Mouse (Mus musculus) midbrain, embryonic 16.5 days (tissue): ENCODE results near the gene Pigq. TPM values are rescaled to one million over a fixed set of nuclear protein-coding genes. Genes with fewer than 3 reads are reported as not detected.

Source experiments
- ATAC-seq: fragments of 200-750 bp; cut with Nextera tagmentation; 2 replicates; pipeline ENCODE4 v1.8.0; 2017; ENCODE audit warnings: moderate TSS enrichment
- H3K27ac ChIP-seq: fragments of 300-500 bp; sonication (generic); 2 replicates; pipeline ENCODE4 v1.5.1; 2014; ENCODE audit warnings: mild to moderate bottlenecking, low read length, mixed read lengths
- H3K27me3 ChIP-seq: fragments of 300-500 bp; sonication (generic); 2 replicates; pipeline ENCODE4 v1.6.1; 2014; ENCODE audit warnings: low read depth, low read length, mixed read lengths; ENCODE audit not compliant: control insufficient read depth, insufficient read depth
- H3K36me3 ChIP-seq: fragments of 300-500 bp; sonication (generic); 2 replicates; pipeline ENCODE4 v1.6.1; 2014; ENCODE audit warnings: mild to moderate bottlenecking, low read length, moderate library complexity, mixed read lengths; ENCODE audit not compliant: control insufficient read depth, insufficient read depth
- H3K4me1 ChIP-seq: fragments of 300-500 bp; sonication (generic); 2 replicates; pipeline ENCODE4 v1.6.1; 2014; ENCODE audit warnings: mild to moderate bottlenecking, low read length, mixed read lengths; ENCODE audit not compliant: control insufficient read depth, insufficient read depth
- H3K4me2 ChIP-seq: fragments of 300-500 bp; sonication (generic); 2 replicates; pipeline ENCODE4 v1.6.1; 2014; ENCODE audit warnings: mild to moderate bottlenecking, low read length, mixed read lengths
- H3K4me3 ChIP-seq: fragments of 300-500 bp; sonication (generic); 2 replicates; pipeline ENCODE4 v1.5.1; 2014; ENCODE audit warnings: low read depth, mild to moderate bottlenecking, low read length, moderate library complexity, mixed read lengths
- H3K9ac ChIP-seq: fragments of 300-500 bp; sonication (generic); 2 replicates; pipeline ENCODE4 v1.6.1; 2014; ENCODE audit warnings: low read depth, low read length, mixed read lengths
- H3K9me3 ChIP-seq: fragments of 300-500 bp; sonication (generic); replicated peaks from 2 replicates; pipeline ENCODE4 v1.6.1; 2014; ENCODE audit warnings: mild to moderate bottlenecking, low read length, mixed read lengths; ENCODE audit not compliant: control insufficient read depth, poor library complexity, severe bottlenecking
- WGBS: fragments of 180-500 bp; shearing (Covaris S2); extraction: QIAGEN DNeasy Blood & Tissue Kit; methylation state at CpG from one replicate; pipeline ENCODE4 v1.1.7; 2014; 5-methylcytosine and 5-hydroxymethylcytosine counted together
- polyA plus RNA-seq: library from polyadenylated mRNA; unstranded; fragments of >200 nt; fragmentation: Nextera tagmentation; extraction: Ambion mirVana; gene quantifications from 2 replicates; pipeline ENCODE4 v1.2.1, GENCODE M21; 2015

Pigq gene
- polyA plus RNA-seq, 1 experiment from 2014 or later, result 85.3 TPM

DNA sequence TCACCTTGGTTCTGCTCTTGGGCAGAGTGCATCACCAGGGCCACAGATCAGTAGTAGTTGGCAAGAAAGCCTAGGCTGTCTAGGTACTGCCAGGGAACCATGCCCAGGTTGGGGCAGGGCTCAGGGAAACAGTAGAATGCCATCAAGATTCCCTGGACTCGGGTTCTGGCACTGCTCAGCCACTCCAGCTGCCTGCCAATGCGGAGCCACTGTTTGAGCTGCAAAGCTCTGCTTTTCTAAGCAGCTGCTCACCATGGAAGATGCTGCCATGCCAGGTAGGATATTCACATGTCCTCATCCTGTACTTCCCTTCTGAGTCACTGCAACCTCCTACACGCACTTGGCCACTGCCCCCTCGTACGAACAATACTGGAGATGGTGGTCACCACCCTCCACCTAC lies 36.1 kb upstream of the Pigq start:
- ATAC-seq, result no peak
- Histone ChIP-seq H3K27me3 (no peaks in the 10 kb centered on the region), H3K4me2 (no peak overlapping the region), H3K9ac (no peak overlapping the region), H3K36me3 (no peaks in the 10 kb centered on the region), H3K9me3 (no peaks in the 10 kb centered on the region), H3K27ac (no peak overlapping the region), H3K4me3 (no peak overlapping the region), H3K4me1 (peaks cover 24% of the 10 kb centered on the region)
- WGBS, result 87% methylated on average over 5 of the region's 5 CpGs

DNA sequence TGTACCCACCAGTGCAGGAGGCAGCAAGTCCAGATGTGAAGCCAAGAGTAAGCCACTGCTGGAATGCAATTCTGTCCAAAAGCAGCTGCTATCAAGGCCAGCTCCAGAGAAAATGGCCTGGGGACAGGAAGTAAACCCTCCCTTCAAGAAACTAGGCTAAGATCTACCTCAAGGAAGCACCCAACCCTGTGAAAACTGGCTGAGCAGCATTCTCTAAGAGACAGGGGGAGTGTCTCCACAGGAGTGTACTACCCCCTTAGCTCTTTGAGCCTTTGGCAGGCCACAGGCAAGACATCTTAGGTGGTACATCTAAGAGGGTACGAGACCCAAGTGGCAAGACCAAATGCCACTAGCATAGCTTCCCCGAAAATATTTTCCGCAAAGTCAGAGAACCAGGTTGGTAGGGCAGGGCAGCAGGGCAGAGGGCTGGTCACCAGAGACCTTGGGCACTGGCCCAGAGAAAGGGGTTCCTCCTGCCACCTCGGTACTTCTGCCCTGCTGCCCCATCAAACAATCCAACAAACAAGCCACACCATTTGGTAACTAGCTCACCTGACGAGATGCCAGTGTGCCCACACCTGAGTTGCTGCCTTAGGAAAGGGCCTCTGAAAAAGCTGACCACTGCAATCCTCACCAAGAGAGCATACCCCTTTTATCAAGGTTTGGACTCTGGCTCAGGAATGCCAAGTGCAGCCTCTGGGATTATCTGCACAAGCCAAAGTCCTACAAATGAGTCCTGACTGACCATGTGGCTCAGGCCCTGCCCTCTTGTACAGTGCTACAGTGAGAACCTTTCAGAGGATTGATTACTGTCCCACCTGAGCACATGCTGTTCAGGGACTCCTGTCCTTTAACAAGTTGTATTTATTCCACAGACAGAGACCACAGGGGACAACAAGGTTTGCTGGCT lies 35.3 kb upstream of the Pigq start:
- WGBS, result 92% methylated on average over 5 of the region's 5 CpGs
- H3K36me3 ChIP-seq, result no peaks in the 10 kb centered on the region
- no peak overlapping the region for H3K9ac ChIP-seq
- ATAC-seq, result no peak
- H3K4me1 ChIP-seq, result peaks cover 24% of the 10 kb centered on the region
- no peak overlapping the region for H3K27ac ChIP-seq
- no peak overlapping the region for H3K4me3 ChIP-seq
- no peak overlapping the region for H3K4me2 ChIP-seq
- H3K27me3 ChIP-seq, result no peaks in the 10 kb centered on the region
- H3K9me3 ChIP-seq, result no peaks in the 10 kb centered on the region

DNA sequence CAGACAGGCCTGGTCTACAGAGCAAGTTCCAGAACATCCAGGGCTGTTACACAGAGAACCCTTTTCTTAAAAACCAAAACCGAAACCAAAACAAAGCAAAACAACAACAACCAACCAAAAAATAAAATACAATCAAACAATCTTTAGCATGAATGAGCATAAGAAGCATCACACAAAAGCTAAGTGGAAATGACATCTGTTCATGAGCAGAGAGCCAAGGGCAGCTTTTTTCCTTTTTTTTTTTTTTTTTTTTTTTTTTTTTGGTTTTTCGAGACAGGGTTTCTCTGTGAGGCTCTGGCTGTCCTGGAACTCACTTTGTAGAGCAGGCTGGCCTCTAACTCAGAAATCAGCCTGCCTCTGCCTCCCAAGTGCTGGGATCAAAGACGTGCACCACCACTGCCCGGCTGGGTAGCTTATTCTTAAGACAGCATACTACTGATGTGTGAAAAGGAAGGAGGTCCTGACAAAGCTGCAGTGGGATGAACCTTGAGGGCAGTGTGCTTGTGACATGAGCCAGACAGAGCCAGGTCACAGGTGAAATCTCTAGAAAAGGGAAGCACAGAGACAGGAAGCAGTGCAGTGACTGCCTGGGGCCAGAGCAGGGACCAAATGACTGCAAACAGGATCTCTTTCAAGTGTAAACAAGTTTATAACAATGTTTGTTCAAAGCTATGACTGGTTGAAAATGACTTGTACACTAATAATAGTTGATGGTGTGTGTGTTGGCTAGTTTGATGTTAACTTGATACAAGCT lies 26.4 kb upstream of the Pigq start:
- H3K27ac ChIP-seq, result no peak overlapping the region
- ATAC-seq, result no peak
- no peak overlapping the region for H3K4me2 ChIP-seq
- H3K36me3 ChIP-seq, result no peaks in the 10 kb centered on the region; the same call in 1 of the 2 replicates
- H3K9ac ChIP-seq, result no peak overlapping the region
- peaks cover 2% of the 10 kb centered on the region; the same call in 1 of the 2 replicates for H3K4me1 ChIP-seq
- no peaks in the 10 kb centered on the region for H3K27me3 ChIP-seq
- H3K4me3 ChIP-seq, result no peak overlapping the region
- WGBS, result 88% methylated on average over 4 of the region's 4 CpGs
- H3K9me3 ChIP-seq, result no peaks in the 10 kb centered on the region

- 91% methylated on average over 9 of the region's 9 CpGs for WGBS
- ATAC-seq, result no peak
- Histone ChIP-seq H3K9ac (no peak overlapping the region), H3K4me2 (no peak overlapping the region), H3K36me3 (no peaks in the 10 kb centered on the region; the same call in 1 of the 2 replicates), H3K4me3 (no peak overlapping the region), H3K4me1 (peaks cover 2% of the 10 kb centered on the region; the same call in 1 of the 2 replicates), H3K27ac (no peak overlapping the region), H3K9me3 (no peaks in the 10 kb centered on the region), H3K27me3 (no peaks in the 10 kb centered on the region)
Observed at GRCm38 (mm10) chr17:25970448-25970847, 25.7 kb upstream of the Pigq start.

DNA sequence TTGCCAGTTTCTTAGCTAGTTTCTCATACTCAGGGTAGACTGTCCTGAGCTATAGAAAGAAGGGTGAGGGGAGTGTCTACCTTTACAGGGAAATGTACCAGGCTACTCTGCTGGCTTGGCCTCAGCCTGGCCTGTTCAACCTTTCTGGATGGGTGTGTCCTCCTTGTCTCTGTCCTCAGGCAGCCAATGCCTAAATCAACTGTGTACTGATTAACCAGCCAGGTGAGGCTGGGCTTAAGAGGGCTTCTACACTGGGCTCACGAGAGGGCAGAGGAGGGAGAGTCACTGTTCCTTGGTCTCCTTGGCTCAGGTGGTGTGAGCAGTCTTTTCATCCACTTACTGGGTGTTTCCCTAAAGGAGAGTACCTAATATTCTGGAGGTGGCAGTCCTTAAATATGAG lies 23.4 kb upstream of the Pigq start:
- Histone ChIP-seq H3K9me3 (no peaks in the 10 kb centered on the region), H3K4me2 (no peak overlapping the region), H3K27me3 (no peaks in the 10 kb centered on the region), H3K27ac (no peak overlapping the region), H3K4me3 (no peak overlapping the region), H3K4me1 (peaks cover 2% of the 10 kb centered on the region; the same call in 1 of the 2 replicates), H3K9ac (no peak overlapping the region), H3K36me3 (peaks cover 3% of the 10 kb centered on the region; the same call in 1 of the 2 replicates)
- no peak for ATAC-seq
- WGBS, result 79% methylated on average over 1 of the region's 1 CpGs

DNA sequence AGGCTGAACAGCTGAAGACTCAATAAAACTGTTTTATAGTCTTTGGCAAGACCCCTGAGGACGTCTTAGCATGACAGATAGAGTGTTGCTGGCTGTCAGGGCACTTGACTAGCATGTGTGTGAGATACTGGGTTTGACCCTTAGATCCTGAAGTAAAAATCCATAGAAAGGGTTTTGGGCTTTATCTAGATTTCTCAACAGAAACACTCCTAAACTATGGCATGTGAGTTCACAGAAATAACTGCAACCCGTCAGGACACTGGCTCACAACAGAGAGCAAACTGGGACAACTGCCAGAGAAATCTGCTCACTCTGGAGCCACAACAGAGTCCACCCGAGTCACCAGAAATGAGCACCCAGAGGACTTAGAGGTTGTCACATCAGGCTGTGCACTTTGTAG lies 22.9 kb upstream of the Pigq start:
- WGBS, result 74% methylated on average over 3 of the region's 3 CpGs
- no peak overlapping the region for H3K4me2 ChIP-seq
- no peak overlapping the region for H3K4me3 ChIP-seq
- H3K9me3 ChIP-seq, result no peaks in the 10 kb centered on the region
- no peak overlapping the region for H3K27ac ChIP-seq
- peaks cover 3% of the 10 kb centered on the region; the same call in 1 of the 2 replicates for H3K36me3 ChIP-seq
- no peak overlapping the region for H3K9ac ChIP-seq
- peaks cover 2% of the 10 kb centered on the region; the same call in 1 of the 2 replicates for H3K4me1 ChIP-seq
- no peaks in the 10 kb centered on the region for H3K27me3 ChIP-seq
- no peak for ATAC-seq

- no peak for ATAC-seq
- H3K27me3 ChIP-seq, result no peaks in the 10 kb centered on the region
- no peak overlapping the region for H3K27ac ChIP-seq
- H3K36me3 ChIP-seq, result peaks cover 3% of the 10 kb centered on the region; the same call in 1 of the 2 replicates
- H3K4me3 ChIP-seq, result no peak overlapping the region
- H3K9ac ChIP-seq, result no peak overlapping the region
- H3K4me2 ChIP-seq, result no peak overlapping the region
- no peaks in the 10 kb centered on the region for H3K4me1 ChIP-seq
- WGBS, result 89% methylated on average over 7 of the region's 7 CpGs
- H3K9me3 ChIP-seq, result no peaks in the 10 kb centered on the region
Observed at GRCm38 (mm10) chr17:25964271-25964670, 19.5 kb upstream of the Pigq start.

- Histone ChIP-seq H3K4me1 (no peaks in the 10 kb centered on the region), H3K4me2 (no peak overlapping the region), H3K4me3 (no peak overlapping the region), H3K36me3 (peaks cover 3% of the 10 kb centered on the region; the same call in 1 of the 2 replicates), H3K27ac (no peak overlapping the region), H3K27me3 (no peaks in the 10 kb centered on the region), H3K9ac (no peak overlapping the region), H3K9me3 (no peaks in the 10 kb centered on the region)
- no peak for ATAC-seq
- 89% methylated on average over 7 of the region's 7 CpGs for WGBS
Observed at GRCm38 (mm10) chr17:25962413-25962905, 17.7 kb upstream of the Pigq start.
